Mouse (Mus musculus) lung, embryonic 16.5 days (tissue): ENCODE data around the gene 2410004B18Rik. TPM values are rescaled to one million over a fixed set of nuclear protein-coding genes. Genes with fewer than 3 reads are reported as not detected.
A peak's percentile ranks its signal among the peaks of the same experiment; 100 is the strongest.

Experiments
- ATAC-seq: fragments of 200-750 bp; cut with Nextera tagmentation; 2 replicates; pipeline ENCODE4 v1.8.0; 2017; ENCODE audit warnings: low read depth, mild to moderate bottlenecking, moderate library complexity
- H3K27ac ChIP-seq: fragments of 300-500 bp; sonication (generic); 2 replicates; pipeline ENCODE4 v1.5.1; 2014; ENCODE audit warnings: mild to moderate bottlenecking, control low read depth, low read length
- H3K27me3 ChIP-seq: fragments of 300-500 bp; sonication (generic); 2 replicates; pipeline ENCODE4 v1.6.1; 2014; ENCODE audit warnings: low read depth, low read length, mixed read lengths; ENCODE audit not compliant: control insufficient read depth, insufficient read depth
- H3K36me3 ChIP-seq: fragments of 300-500 bp; sonication (generic); 2 replicates; pipeline ENCODE4 v1.6.1; 2014; ENCODE audit warnings: low read length; ENCODE audit not compliant: control insufficient read depth, insufficient read depth
- H3K4me1 ChIP-seq: fragments of 300-500 bp; sonication (generic); replicated peaks from 2 replicates; pipeline ENCODE4 v1.6.1; 2014; ENCODE audit warnings: low read length, mixed read lengths; ENCODE audit not compliant: control insufficient read depth, insufficient read depth
- H3K4me2 ChIP-seq: fragments of 300-500 bp; sonication (generic); 2 replicates; pipeline ENCODE4 v1.6.1; 2014; ENCODE audit warnings: low read depth, low read length, control low read depth
- H3K4me3 ChIP-seq: fragments of 300-500 bp; sonication (generic); 2 replicates; pipeline ENCODE4 v1.5.1; 2014; ENCODE audit warnings: mild to moderate bottlenecking, low read length, control low read depth
- H3K9ac ChIP-seq: fragments of 300-500 bp; sonication (generic); 2 replicates; pipeline ENCODE4 v1.6.1; 2014; ENCODE audit warnings: low read length, control low read depth
- H3K9me3 ChIP-seq: fragments of 300-500 bp; sonication (generic); 2 replicates; pipeline ENCODE4 v1.6.1; 2016; ENCODE audit warnings: low read length; ENCODE audit not compliant: control insufficient read depth
- WGBS: fragments of 180-500 bp; shearing (Covaris S2); extraction: QIAGEN DNeasy Blood & Tissue Kit; methylation state at CpG from one replicate; pipeline ENCODE4 v1.1.7; 2014; 5-methylcytosine and 5-hydroxymethylcytosine counted together
- polyA plus RNA-seq: library from polyadenylated mRNA; unstranded; fragments of >200 nt; fragmentation: Nextera tagmentation; extraction: Ambion mirVana; gene quantifications from 2 replicates; pipeline ENCODE4 v1.2.1, GENCODE M21; 2015

Gene 2410004B18Rik
- polyA plus RNA-seq, 1 experiment from 2014 or later, result 46.9 TPM

GRCm38 (mm10) chr3:145944348-145944747, 6.5 kb downstream of the 2410004B18Rik start:
- Histone ChIP-seq H3K4me1 (peaks cover 12% of the 10 kb centered on the region), H3K4me2 (no peak overlapping the region), H3K36me3 (peaks cover 20% of the 10 kb centered on the region), H3K9ac (no peak overlapping the region), H3K27ac (no peak overlapping the region), H3K4me3 (no peak overlapping the region), H3K27me3 (no peaks in the 10 kb centered on the region), H3K9me3 (no peaks in the 10 kb centered on the region)
- no peak for ATAC-seq
- WGBS, result 80% methylated on average over 7 of the region's 7 CpGs

GRCm38 (mm10) chr3:145945904-145946303, 8.1 kb downstream of the 2410004B18Rik start:
- 91% methylated on average over 3 of the region's 3 CpGs for WGBS
- H3K36me3 ChIP-seq, result peaks cover 19% of the 10 kb centered on the region
- peaks cover 8% of the 10 kb centered on the region; the same call in 1 of the 2 replicates for H3K4me1 ChIP-seq
- no peaks in the 10 kb centered on the region for H3K9me3 ChIP-seq
- no peak overlapping the region for H3K4me3 ChIP-seq
- H3K27ac ChIP-seq, result no peak overlapping the region
- H3K4me2 ChIP-seq, result no peak overlapping the region
- no peaks in the 10 kb centered on the region for H3K27me3 ChIP-seq
- no peak for ATAC-seq
- H3K9ac ChIP-seq, result no peak overlapping the region

GRCm38 (mm10) chr3:145946654-145947053, 8.8 kb downstream of the 2410004B18Rik start:
- Histone ChIP-seq H3K9ac (no peak overlapping the region), H3K4me2 (no peak overlapping the region)

GRCm38 (mm10) chr3:145947539-145948204, 9.9 kb downstream of the 2410004B18Rik start:
- H3K36me3 ChIP-seq, result peaks cover 14% of the 10 kb centered on the region
- H3K4me3 ChIP-seq, result no peak overlapping the region
- H3K4me2 ChIP-seq, result no peak overlapping the region
- no peaks in the 10 kb centered on the region for H3K9me3 ChIP-seq
- H3K4me1 ChIP-seq, result peaks cover 6% of the 10 kb centered on the region; the same call in 1 of the 2 replicates
- H3K9ac ChIP-seq, result no peak overlapping the region
- 31% methylated on average over 6 of the region's 6 CpGs for WGBS
- H3K27ac ChIP-seq, result no peak overlapping the region
- H3K27me3 ChIP-seq, result no peaks in the 10 kb centered on the region
- no peak for ATAC-seq

More at GRCm38 (mm10) chr3:145946654-145947053, 8.8 kb downstream of the 2410004B18Rik start:
- Histone ChIP-seq H3K9me3 (no peaks in the 10 kb centered on the region), H3K4me3 (no peak overlapping the region), H3K36me3 (peaks cover 14% of the 10 kb centered on the region), H3K27ac (peak overlapping the region; percentile 65), H3K27me3 (no peaks in the 10 kb centered on the region), H3K4me1 (peaks cover 8% of the 10 kb centered on the region; the same call in 1 of the 2 replicates)
- 30% methylated on average over 2 of the region's 2 CpGs for WGBS
- no peak for ATAC-seq

- H3K9ac ChIP-seq, result no peak overlapping the region
- H3K36me3 ChIP-seq, result peaks cover 1% of the 10 kb centered on the region; the same call in 1 of the 2 replicates
- peaks cover 6% of the 10 kb centered on the region; the same call in 1 of the 2 replicates for H3K4me1 ChIP-seq
- 0 out of 2 replicates have a peak overlapping the region, but pooled peaks have one; percentile 3 for H3K4me3 ChIP-seq
- H3K9me3 ChIP-seq, result no peaks in the 10 kb centered on the region
- no peak overlapping the region for H3K27ac ChIP-seq
- peak overlapping the region; percentile 40 for H3K4me2 ChIP-seq
- H3K27me3 ChIP-seq, result no peaks in the 10 kb centered on the region
- ATAC-seq, result peak; percentile 85
- WGBS, result 8% methylated on average over 15 of the region's 15 CpGs
Measured at GRCm38 (mm10) chr3:145950034-145950814, 12.4 kb downstream of the 2410004B18Rik start.

- 27% methylated on average over 5 of the region's 5 CpGs for WGBS
- Histone ChIP-seq H3K9ac (no peak overlapping the region), H3K36me3 (no peaks in the 10 kb centered on the region), H3K27me3 (no peaks in the 10 kb centered on the region), H3K4me1 (peaks cover 6% of the 10 kb centered on the region; the same call in 1 of the 2 replicates), H3K27ac (no peak overlapping the region), H3K4me3 (no peak overlapping the region), H3K9me3 (no peaks in the 10 kb centered on the region), H3K4me2 (peak overlapping the region; percentile 40; the same call in 1 of the 2 replicates)
- ATAC-seq, result no peak
Measured at GRCm38 (mm10) chr3:145950815-145951130, 13.0 kb downstream of the 2410004B18Rik start.

- H3K9me3 ChIP-seq, result no peaks in the 10 kb centered on the region
- 64% methylated on average over 17 of the region's 17 CpGs for WGBS
- H3K4me2 ChIP-seq, result no peak overlapping the region
- H3K4me1 ChIP-seq, result peaks cover 3% of the 10 kb centered on the region; the same call in 1 of the 2 replicates
- no peak overlapping the region for H3K9ac ChIP-seq
- H3K27ac ChIP-seq, result no peak overlapping the region
- no peaks in the 10 kb centered on the region for H3K27me3 ChIP-seq
- ATAC-seq, result peak; percentile 32; the same call in 1 of the 2 replicates
- no peaks in the 10 kb centered on the region for H3K36me3 ChIP-seq
- H3K4me3 ChIP-seq, result no peak overlapping the region
Measured at GRCm38 (mm10) chr3:145951287-145952165, 13.7 kb downstream of the 2410004B18Rik start.

GRCm38 (mm10) chr3:145952945-145953344, 15.1 kb downstream of the 2410004B18Rik start:
- H3K4me2 ChIP-seq, result no peak overlapping the region
- ATAC-seq, result no peak
- peaks cover 3% of the 10 kb centered on the region; the same call in 1 of the 2 replicates for H3K4me1 ChIP-seq
- 39% methylated on average over 7 of the region's 7 CpGs for WGBS
- H3K4me3 ChIP-seq, result no peak overlapping the region
- H3K27ac ChIP-seq, result no peak overlapping the region
- no peak overlapping the region for H3K9ac ChIP-seq
- H3K9me3 ChIP-seq, result no peaks in the 10 kb centered on the region
- no peaks in the 10 kb centered on the region for H3K27me3 ChIP-seq
- H3K36me3 ChIP-seq, result no peaks in the 10 kb centered on the region
